Mouse (Mus musculus) neural tube, embryonic 11.5 days (tissue): ENCODE data around the gene Adam15. TPM values are rescaled to one million over a fixed set of nuclear protein-coding genes. Genes with fewer than 3 reads are reported as not detected.

Experiments used
- ATAC-seq: fragments of 200-750 bp; cut with Nextera tagmentation; 2 replicates; pipeline ENCODE4 v1.8.0; 2017; ENCODE audit warnings: moderate number of reproducible peaks, mild to moderate bottlenecking, moderate TSS enrichment, moderate library complexity; ENCODE audit not compliant: insufficient read depth, low FRiP score, low TSS enrichment
- DNase-seq: peaks from one replicate; pipeline ENCODE4 v3.0.0-alpha.2; 2015; ENCODE audit warnings: low spot score
- H3K27ac ChIP-seq: fragments of 300-500 bp; sonication (generic); 2 replicates; pipeline ENCODE4 v1.5.1; 2014; ENCODE audit warnings: low read depth, mild to moderate bottlenecking, low read length
- H3K27me3 ChIP-seq: fragments of 300-500 bp; sonication (generic); 2 replicates; pipeline ENCODE4 v1.6.1; 2014; ENCODE audit warnings: mild to moderate bottlenecking, low read length, mixed read lengths; ENCODE audit not compliant: control insufficient read depth, insufficient read depth
- H3K36me3 ChIP-seq: fragments of 300-500 bp; sonication (generic); 2 replicates; pipeline ENCODE4 v1.6.1; 2014; ENCODE audit warnings: mild to moderate bottlenecking, low read length, moderate library complexity, mixed read lengths; ENCODE audit not compliant: control insufficient read depth, insufficient read depth
- H3K4me1 ChIP-seq: fragments of 300-500 bp; sonication (generic); 2 replicates; pipeline ENCODE4 v1.6.1; 2014; ENCODE audit warnings: low read length, mixed read lengths; ENCODE audit not compliant: control insufficient read depth, insufficient read depth
- H3K4me2 ChIP-seq: fragments of 300-500 bp; sonication (generic); 2 replicates; pipeline ENCODE4 v1.6.1; 2014; ENCODE audit warnings: low read depth, mild to moderate bottlenecking, moderate library complexity
- H3K4me3 ChIP-seq: fragments of 300-500 bp; sonication (generic); 2 replicates; pipeline ENCODE4 v1.5.1; 2014; ENCODE audit warnings: low read depth, low read length
- H3K9ac ChIP-seq: fragments of 300-500 bp; sonication (generic); 2 replicates; pipeline ENCODE4 v1.6.1; 2014; ENCODE audit warnings: mild to moderate bottlenecking, low read length
- H3K9me3 ChIP-seq: fragments of 300-500 bp; sonication (generic); 2 replicates; pipeline ENCODE4 v1.6.1; 2016; ENCODE audit warnings: low read length; ENCODE audit not compliant: control insufficient read depth
- WGBS: fragments of 180-500 bp; shearing (Covaris S2); extraction: QIAGEN DNeasy Blood & Tissue Kit; methylation state at CpG from one replicate; pipeline ENCODE4 v1.1.7; 2014; 5-methylcytosine and 5-hydroxymethylcytosine counted together
- polyA plus RNA-seq: library from polyadenylated mRNA; unstranded; fragments of >200 nt; fragmentation: Nextera tagmentation; extraction: Ambion mirVana; gene quantifications from 2 replicates; pipeline ENCODE4 v1.2.1, GENCODE M21; 2014

Gene Adam15
- polyA plus RNA-seq, 1 experiment from 2014 or later: 18.3 TPM

GRCm38 (mm10) chr3:89294195-89294594 is 55.6 kb downstream of the Adam15 start:
- no peak overlapping the region for H3K9ac ChIP-seq
- no peaks in the 10 kb centered on the region for H3K27me3 ChIP-seq
- no peak overlapping the region for H3K4me3 ChIP-seq
- no peak overlapping the region for H3K4me2 ChIP-seq
- H3K27ac ChIP-seq: no peak overlapping the region
- no peak for DNase-seq
- WGBS: 77% methylated on average over 5 of the region's 5 CpGs
- H3K36me3 ChIP-seq: no peaks in the 10 kb centered on the region
- no peaks in the 10 kb centered on the region for H3K9me3 ChIP-seq
- no peak for ATAC-seq
- no peaks in the 10 kb centered on the region for H3K4me1 ChIP-seq

- Histone ChIP-seq H3K4me2 (no peak overlapping the region), H3K4me3 (no peak overlapping the region), H3K27me3 (no peaks in the 10 kb centered on the region), H3K36me3 (no peaks in the 10 kb centered on the region), H3K4me1 (no peaks in the 10 kb centered on the region), H3K27ac (no peak overlapping the region), H3K9me3 (no peaks in the 10 kb centered on the region), H3K9ac (no peak overlapping the region)
- 88% methylated on average over 11 of the region's 11 CpGs for WGBS
- no peak for ATAC-seq
- DNase-seq: no peak
Measured at GRCm38 (mm10) chr3:89293247-89293918, 56.4 kb downstream of the Adam15 start.

DNA sequence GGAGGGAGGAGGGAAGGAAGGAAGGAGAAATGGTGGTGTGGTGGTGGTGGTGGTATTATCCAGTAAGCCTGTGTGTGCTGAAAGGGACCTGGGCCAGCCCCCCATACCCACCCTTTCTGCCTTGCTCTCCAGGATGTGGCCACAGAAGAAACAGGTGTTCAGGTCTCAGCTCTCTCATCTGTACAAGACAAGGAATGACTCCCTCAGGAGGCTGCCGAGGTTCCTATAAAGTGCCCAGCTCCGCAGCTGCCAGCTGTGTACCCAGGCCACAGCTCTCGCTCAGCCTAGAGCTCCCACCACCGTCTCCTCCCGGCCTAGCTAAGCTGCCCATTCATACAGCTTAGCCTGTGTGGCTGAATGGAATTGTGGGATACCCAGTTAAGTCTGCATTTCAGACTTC is 57.5 kb downstream of the Adam15 start:
- no peaks in the 10 kb centered on the region for H3K27me3 ChIP-seq
- no peak overlapping the region for H3K4me3 ChIP-seq
- DNase-seq (no peak), ATAC-seq (no peak)
- 79% methylated on average over 5 of the region's 5 CpGs for WGBS
- no peak overlapping the region for H3K9ac ChIP-seq
- no peaks in the 10 kb centered on the region for H3K9me3 ChIP-seq
- no peak overlapping the region for H3K27ac ChIP-seq
- H3K36me3 ChIP-seq: no peaks in the 10 kb centered on the region
- no peak overlapping the region for H3K4me2 ChIP-seq
- H3K4me1 ChIP-seq: no peaks in the 10 kb centered on the region

- H3K9me3 ChIP-seq: no peaks in the 10 kb centered on the region
- WGBS: 84% methylated on average over 10 of the region's 10 CpGs
- no peaks in the 10 kb centered on the region for H3K36me3 ChIP-seq
- ATAC-seq (no peak), DNase-seq (no peak)
- no peak overlapping the region for H3K4me2 ChIP-seq
- H3K27me3 ChIP-seq: no peaks in the 10 kb centered on the region
- H3K4me1 ChIP-seq: no peaks in the 10 kb centered on the region
- no peak overlapping the region for H3K4me3 ChIP-seq
- no peak overlapping the region for H3K9ac ChIP-seq
- H3K27ac ChIP-seq: no peak overlapping the region
Measured at GRCm38 (mm10) chr3:89291874-89292273, 57.9 kb downstream of the Adam15 start.

Other genes starting within 250 kb of the Adam15 start
- 0.12 TPM in 1 of 2 replicates, not detected in the other for gene Gm43738, start 248.9 kb downstream of the Adam15 start, polyA plus RNA-seq
- 384 TPM in 2 replicates for gene Fdps, start 248.0 kb downstream of the Adam15 start, polyA plus RNA-seq
- gene Pklr, start 213.9 kb downstream of the Adam15 start, polyA plus RNA-seq: 1.5 and 2.4 TPM in 2 replicates
- 5.2 and 7.5 TPM in 2 replicates for gene Hcn3, start 189.8 kb downstream of the Adam15 start, polyA plus RNA-seq
- 26.5 and 32.3 TPM in 2 replicates for gene Clk2, start 185.2 kb downstream of the Adam15 start, polyA plus RNA-seq
- gene Scamp3, start 172.5 kb downstream of the Adam15 start, polyA plus RNA-seq: 91.2 and 92.8 TPM in 2 replicates
- gene Fam189b, start 166.9 kb downstream of the Adam15 start, polyA plus RNA-seq: 32.5 and 36.9 TPM in 2 replicates
- gene Gba, start 147.1 kb downstream of the Adam15 start, polyA plus RNA-seq: 44.4 and 46.5 TPM in 2 replicates
- gene Thbs3, start 134.8 kb downstream of the Adam15 start, polyA plus RNA-seq: 26.3 and 26.6 TPM in 2 replicates
- gene Mtx1, start 122.9 kb downstream of the Adam15 start, polyA plus RNA-seq: 181 and 202 TPM in 2 replicates
- 1.6 and 1.8 TPM in 2 replicates for gene Muc1, start 120.9 kb downstream of the Adam15 start, polyA plus RNA-seq
- 237 and 255 TPM in 2 replicates for gene Krtcap2, start 104.0 kb downstream of the Adam15 start, polyA plus RNA-seq
- gene Trim46, start 103.7 kb downstream of the Adam15 start, polyA plus RNA-seq: 11.6 and 12.8 TPM in 2 replicates
- gene Dpm3, start 90.6 kb downstream of the Adam15 start, polyA plus RNA-seq: 86.1 and 88.5 TPM in 2 replicates
- 33.8 and 37.6 TPM in 2 replicates for gene Slc50a1, start 79.4 kb downstream of the Adam15 start, polyA plus RNA-seq
- gene Efna1, start 68.9 kb downstream of the Adam15 start, polyA plus RNA-seq: 13.7 and 15.9 TPM in 2 replicates
- 32.7 and 36.5 TPM in 2 replicates for gene Efna3, start 27.0 kb downstream of the Adam15 start, polyA plus RNA-seq
- 20.5 and 21.6 TPM in 2 replicates for gene Efna4, start 12.0 kb downstream of the Adam15 start, polyA plus RNA-seq
- 0.20 TPM in 1 of 2 replicates, not detected in the other for gene Dcst2, start 12.0 kb upstream of the Adam15 start, polyA plus RNA-seq
- gene Dcst1, start 15.3 kb upstream of the Adam15 start, polyA plus RNA-seq: 0.31 and 0.41 TPM in 2 replicates
- 0.25 and 0.54 TPM in 2 replicates for gene Zbtb7b, start 44.8 kb upstream of the Adam15 start, polyA plus RNA-seq
- gene Lenep, start 52.8 kb upstream of the Adam15 start, polyA plus RNA-seq: 0.13 and 0.73 TPM in 2 replicates
- gene Flad1, start 61.9 kb upstream of the Adam15 start, polyA plus RNA-seq: 29.4 and 30.9 TPM in 2 replicates
- 432 and 463 TPM in 2 replicates for gene Cks1b, start 68.4 kb upstream of the Adam15 start, polyA plus RNA-seq
- gene Shc1, start 68.4 kb upstream of the Adam15 start, polyA plus RNA-seq: 43.9 and 48.0 TPM in 2 replicates
- 55.7 and 59.8 TPM in 2 replicates for gene Pygo2, start 80.2 kb upstream of the Adam15 start, polyA plus RNA-seq
- 8.6 and 9.1 TPM in 2 replicates for gene Pbxip1, start 86.7 kb upstream of the Adam15 start, polyA plus RNA-seq
- gene Pmvk, start 104.5 kb upstream of the Adam15 start, polyA plus RNA-seq: 71.8 and 74.5 TPM in 2 replicates
- 1.4 and 1.9 TPM in 2 replicates for gene Kcnn3, start 170.2 kb upstream of the Adam15 start, polyA plus RNA-seq